Mouse (Mus musculus) adrenal gland, postnatal 10 days (tissue): Measurements from ENCODE around the gene 2700049A03Rik. TPM values are rescaled to one million over a fixed set of nuclear protein-coding genes. Genes with fewer than 3 reads are reported as not detected.
A peak's percentile ranks its signal among the peaks of the same experiment; 100 is the strongest.

ENCODE experiments used
- DNase-seq: peaks from one replicate; pipeline ENCODE4 v3.0.0; 2021; ENCODE audit warnings: mixed read lengths
- total RNA-seq, 2 experiments: library from RNA; stranded (reverse); gene quantifications; 2 replicates each; pipeline ENCODE4 v1.2.3; 2021

Gene 2700049A03Rik
- total RNA-seq, 2 experiments from 2014 or later = 6.1 to 10.7 TPM

- DNase-seq = no peak
Observed at GRCm38 (mm10) chr12:71269367-71269766, 132.7 kb downstream of the 2700049A03Rik start.

- no peak for DNase-seq
Observed at GRCm38 (mm10) chr12:71271131-71271530, 134.5 kb downstream of the 2700049A03Rik start.

GRCm38 (mm10) chr12:71274519-71275237, 138.0 kb downstream of the 2700049A03Rik start:
- peak; percentile 30 for DNase-seq

- no peak for DNase-seq
Observed at GRCm38 (mm10) chr12:71275906-71276595, 139.4 kb downstream of the 2700049A03Rik start.

- no peak for DNase-seq
Observed at GRCm38 (mm10) chr12:71279521-71280262, 143.0 kb downstream of the 2700049A03Rik start.

GRCm38 (mm10) chr12:71281201-71281768, 144.6 kb downstream of the 2700049A03Rik start:
- no peak for DNase-seq

GRCm38 (mm10) chr12:71285399-71285798, 148.8 kb downstream of the 2700049A03Rik start:
- DNase-seq = no peak

GRCm38 (mm10) chr12:71290460-71290859, 153.8 kb downstream of the 2700049A03Rik start:
- DNase-seq = no peak

Other genes starting within 250 kb of the 2700049A03Rik start
- 100 to 1,000 TPM; 178 to 189 TPM for gene Actr10, start 199.0 kb upstream of the 2700049A03Rik start, total RNA-seq
- gene Psma3, start 162.2 kb upstream of the 2700049A03Rik start, total RNA-seq = 100 to 1,000 TPM; 337 to 352 TPM
- 10 to 100 TPM; 19.2 to 21.1 TPM for gene Arid4a, start 120.9 kb upstream of the 2700049A03Rik start, total RNA-seq
- gene Tomm20l, start 25.4 kb upstream of the 2700049A03Rik start, total RNA-seq = 1 to 10 TPM; 2.1 to 2.6 TPM
- 10 to 100 TPM; 68.7 to 79.0 TPM for gene Timm9, start 164 bp upstream of the 2700049A03Rik start, total RNA-seq
- gene Dact1, start 173.0 kb downstream of the 2700049A03Rik start, total RNA-seq = 10 to 100 TPM; 18.2 to 21.9 TPM